Mouse (Mus musculus) midbrain, embryonic 14.5 days (tissue): ENCODE measurements around the gene Luzp1. TPM values are rescaled to one million over a fixed set of nuclear protein-coding genes. Genes with fewer than 3 reads are reported as not detected.

Source experiments
- ATAC-seq: fragments of 200-750 bp; cut with Nextera tagmentation; 2 replicates; pipeline ENCODE4 v1.8.0; 2017; ENCODE audit warnings: moderate number of reproducible peaks, moderate library complexity; ENCODE audit not compliant: low FRiP score, low TSS enrichment
- DNase-seq: peaks from one replicate; pipeline ENCODE4 v3.0.0-alpha.2; 2015
- H3K27ac ChIP-seq: fragments of 300-500 bp; sonication (generic); replicated peaks from 2 replicates; pipeline ENCODE4 v1.5.1; 2014; ENCODE audit warnings: mild to moderate bottlenecking, low read depth, low read length, moderate library complexity
- H3K27me3 ChIP-seq: fragments of 300-500 bp; sonication (generic); 2 replicates; pipeline ENCODE4 v1.6.1; 2014; ENCODE audit warnings: low read length, control low read depth, mixed read lengths; ENCODE audit not compliant: control insufficient read depth, insufficient read depth
- H3K36me3 ChIP-seq: fragments of 300-500 bp; sonication (generic); 2 replicates; pipeline ENCODE4 v1.6.1; 2014; ENCODE audit warnings: low read length, control low read depth; ENCODE audit not compliant: control insufficient read depth, insufficient read depth
- H3K4me1 ChIP-seq: fragments of 300-500 bp; sonication (generic); 2 replicates; pipeline ENCODE4 v1.6.1; 2014; ENCODE audit warnings: mild to moderate bottlenecking, antibody characterized with exemption, low read length, control low read depth; ENCODE audit not compliant: control insufficient read depth, insufficient read depth
- H3K4me2 ChIP-seq: fragments of 300-500 bp; sonication (generic); 2 replicates; pipeline ENCODE4 v1.6.1; 2014; ENCODE audit warnings: mild to moderate bottlenecking, low read length, moderate library complexity
- H3K4me3 ChIP-seq: fragments of 300-500 bp; sonication (generic); replicated peaks from 2 replicates; pipeline ENCODE4 v1.5.1; 2014; ENCODE audit warnings: low read depth, low read length
- H3K9ac ChIP-seq: fragments of 300-500 bp; sonication (generic); replicated peaks from 2 replicates; pipeline ENCODE4 v1.6.1; 2014; ENCODE audit warnings: mild to moderate bottlenecking, low read length, moderate library complexity
- H3K9me3 ChIP-seq: fragments of 300-500 bp; sonication (generic); 2 replicates; pipeline ENCODE4 v1.6.1; 2016; ENCODE audit warnings: low read length, control low read depth, mixed read lengths; ENCODE audit not compliant: control insufficient read depth
- WGBS: fragments of 180-500 bp; shearing (Covaris S2); extraction: QIAGEN DNeasy Blood & Tissue Kit; methylation state at CpG from one replicate; pipeline ENCODE4 v1.1.7; 2014; 5-methylcytosine and 5-hydroxymethylcytosine counted together
- polyA plus RNA-seq: library from polyadenylated mRNA; unstranded; fragments of >200 nt; fragmentation: Nextera tagmentation; extraction: Ambion mirVana; gene quantifications from 2 replicates; pipeline ENCODE4 v1.2.1, GENCODE M21; 2014

Gene Luzp1
- polyA plus RNA-seq, 1 experiment from 2014 or later, result 40.1 TPM

- H3K9ac ChIP-seq, result no peak overlapping the region
- H3K9me3 ChIP-seq, result peaks cover 4% of the 10 kb centered on the region; the same call in 1 of the 2 replicates
- no peak for DNase-seq
- no peak overlapping the region for H3K27ac ChIP-seq
- WGBS, result 71% methylated on average over 15 of the region's 15 CpGs
- H3K4me1 ChIP-seq, result no peaks in the 10 kb centered on the region
- H3K36me3 ChIP-seq, result no peaks in the 10 kb centered on the region
- no peak overlapping the region for H3K4me3 ChIP-seq
- no peak overlapping the region for H3K4me2 ChIP-seq
- no peak for ATAC-seq
- H3K27me3 ChIP-seq, result no peaks in the 10 kb centered on the region
Measured at GRCm38 (mm10) chr4:136441354-136442043, 28.1 kb upstream of the Luzp1 start.

- H3K4me3 ChIP-seq, result no peak overlapping the region
- ATAC-seq, result no peak
- no peaks in the 10 kb centered on the region for H3K27me3 ChIP-seq
- no peak overlapping the region for H3K9ac ChIP-seq
- 71% methylated on average over 4 of the region's 4 CpGs for WGBS
- no peaks in the 10 kb centered on the region for H3K4me1 ChIP-seq
- no peak overlapping the region for H3K27ac ChIP-seq
- H3K36me3 ChIP-seq, result no peaks in the 10 kb centered on the region
- H3K4me2 ChIP-seq, result no peak overlapping the region
- H3K9me3 ChIP-seq, result peaks cover 4% of the 10 kb centered on the region; the same call in 1 of the 2 replicates
- no peak for DNase-seq
Measured at GRCm38 (mm10) chr4:136444561-136444960, 25.0 kb upstream of the Luzp1 start.

GRCm38 (mm10) chr4:136449795-136450194, 19.8 kb upstream of the Luzp1 start:
- Histone ChIP-seq H3K27me3 (no peaks in the 10 kb centered on the region), H3K36me3 (no peaks in the 10 kb centered on the region), H3K4me2 (no peak overlapping the region), H3K4me1 (no peaks in the 10 kb centered on the region), H3K4me3 (no peak overlapping the region), H3K27ac (no peak overlapping the region), H3K9me3 (peaks cover 1% of the 10 kb centered on the region; the same call in 1 of the 2 replicates), H3K9ac (no peak overlapping the region)
- ATAC-seq (no peak), DNase-seq (no peak)
- 94% methylated on average over 5 of the region's 5 CpGs for WGBS

GRCm38 (mm10) chr4:136450271-136450670, 19.3 kb upstream of the Luzp1 start:
- no peaks in the 10 kb centered on the region for H3K36me3 ChIP-seq
- no peak for DNase-seq
- H3K4me2 ChIP-seq, result no peak overlapping the region
- H3K9ac ChIP-seq, result no peak overlapping the region
- WGBS, result 89% methylated on average over 4 of the region's 4 CpGs
- H3K4me1 ChIP-seq, result no peaks in the 10 kb centered on the region
- no peak overlapping the region for H3K27ac ChIP-seq
- no peak overlapping the region for H3K4me3 ChIP-seq
- no peaks in the 10 kb centered on the region for H3K27me3 ChIP-seq
- no peaks in the 10 kb centered on the region for H3K9me3 ChIP-seq
- ATAC-seq, result no peak

GRCm38 (mm10) chr4:136451564-136451963, 18.0 kb upstream of the Luzp1 start:
- no peak overlapping the region for H3K4me2 ChIP-seq
- H3K9ac ChIP-seq, result no peak overlapping the region
- ATAC-seq (no peak), DNase-seq (no peak)
- 27% methylated on average over 6 of the region's 6 CpGs for WGBS
- H3K36me3 ChIP-seq, result no peaks in the 10 kb centered on the region
- H3K27ac ChIP-seq, result no peak overlapping the region
- no peaks in the 10 kb centered on the region for H3K9me3 ChIP-seq
- no peaks in the 10 kb centered on the region for H3K4me1 ChIP-seq
- H3K27me3 ChIP-seq, result no peaks in the 10 kb centered on the region
- no peak overlapping the region for H3K4me3 ChIP-seq

- Histone ChIP-seq H3K9ac (no peak overlapping the region), H3K27me3 (no peaks in the 10 kb centered on the region), H3K27ac (no peak overlapping the region), H3K36me3 (no peaks in the 10 kb centered on the region), H3K4me3 (no peak overlapping the region), H3K4me1 (no peaks in the 10 kb centered on the region), H3K9me3 (no peaks in the 10 kb centered on the region), H3K4me2 (no peak overlapping the region)
- ATAC-seq (no peak), DNase-seq (no peak)
- 83% methylated on average over 3 of the region's 3 CpGs for WGBS
Measured at GRCm38 (mm10) chr4:136452286-136452685, 17.3 kb upstream of the Luzp1 start.

GRCm38 (mm10) chr4:136452792-136453191, 16.8 kb upstream of the Luzp1 start:
- Histone ChIP-seq H3K27ac (no peak overlapping the region), H3K4me1 (no peaks in the 10 kb centered on the region), H3K36me3 (no peaks in the 10 kb centered on the region), H3K9me3 (no peaks in the 10 kb centered on the region), H3K9ac (no peak overlapping the region), H3K4me3 (no peak overlapping the region), H3K4me2 (no peak overlapping the region), H3K27me3 (no peaks in the 10 kb centered on the region)
- DNase-seq (no peak), ATAC-seq (no peak)
- WGBS, result 81% methylated on average over 5 of the region's 5 CpGs

- H3K27ac ChIP-seq, result no peak overlapping the region
- H3K4me3 ChIP-seq, result no peak overlapping the region
- peak; percentile 91 for DNase-seq
- no peaks in the 10 kb centered on the region for H3K36me3 ChIP-seq
- H3K27me3 ChIP-seq, result no peaks in the 10 kb centered on the region
- H3K4me2 ChIP-seq, result peak overlapping the region; percentile 29; the same call in 1 of the 2 replicates
- WGBS, result 13% methylated on average over 10 of the region's 10 CpGs
- no peak for ATAC-seq
- H3K9ac ChIP-seq, result no peak overlapping the region
- H3K9me3 ChIP-seq, result no peaks in the 10 kb centered on the region
- H3K4me1 ChIP-seq, result no peaks in the 10 kb centered on the region
Measured at GRCm38 (mm10) chr4:136454850-136455260, 14.7 kb upstream of the Luzp1 start.

- no peak for DNase-seq
- Histone ChIP-seq H3K9me3 (no peaks in the 10 kb centered on the region), H3K9ac (no peak overlapping the region), H3K4me3 (no peak overlapping the region), H3K4me1 (no peaks in the 10 kb centered on the region), H3K27me3 (peaks cover 7% of the 10 kb centered on the region; the same call in 1 of the 2 replicates), H3K36me3 (no peaks in the 10 kb centered on the region), H3K27ac (no peak overlapping the region), H3K4me2 (no peak overlapping the region)
- no peak for ATAC-seq
- 95% methylated on average over 6 of the region's 6 CpGs for WGBS
Measured at GRCm38 (mm10) chr4:136456516-136457218, 12.9 kb upstream of the Luzp1 start.
